Mouse (Mus musculus) erythroid progenitor cell, adult 5-6 weeks (primary cell): ENCODE measurements around the gene Dock10. TPM values are rescaled to one million over a fixed set of nuclear protein-coding genes. Genes with fewer than 3 reads are reported as not detected.

Experiments
- ATAC-seq: replicated peaks from 2 replicates; pipeline ENCODE4 v1.8.0; 2016; ENCODE audit warnings: moderate number of reproducible peaks, mild to moderate bottlenecking, moderate TSS enrichment, inconsistent platforms; ENCODE audit not compliant: poor library complexity, low FRiP score, severe bottlenecking
- total RNA-seq, 2 experiments: library from RNA; stranded (forward) in 1 of 2; stranded (reverse) in 1 of 2; fragments of 150-400 nt in 1 of 2; fragments of 186-747, 209-891 nt in 1 of 2; gene quantifications; 2 replicates each; pipeline versions ENCODE4 v1.2.3 to v1.2.4; 2015 to 2017; ENCODE audit warnings: low replicate concordance in 2 of 2

Gene Dock10
- total RNA-seq, 2 experiments from 2014 or later = 15.8 to 18.9 TPM

DNA sequence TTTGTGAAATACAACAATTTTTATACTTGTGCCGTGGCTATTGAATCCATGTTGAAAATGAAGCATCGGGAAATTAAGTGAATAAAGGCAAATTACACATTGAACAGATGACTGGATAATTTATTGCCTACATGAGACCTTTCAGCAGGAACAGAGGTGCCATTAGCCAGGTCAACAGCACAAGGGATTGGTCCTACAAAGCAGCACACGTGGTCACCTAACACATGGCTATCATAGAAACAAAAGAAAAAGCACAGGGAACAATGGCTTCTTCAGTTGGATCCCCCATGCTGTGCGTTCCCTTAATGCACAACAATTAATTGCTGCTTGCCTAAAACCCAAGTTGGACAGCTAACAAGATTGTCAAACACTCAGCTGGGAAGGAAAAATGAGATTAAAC is 133.8 kb downstream of the Dock10 start:
- ATAC-seq = no peak

DNA sequence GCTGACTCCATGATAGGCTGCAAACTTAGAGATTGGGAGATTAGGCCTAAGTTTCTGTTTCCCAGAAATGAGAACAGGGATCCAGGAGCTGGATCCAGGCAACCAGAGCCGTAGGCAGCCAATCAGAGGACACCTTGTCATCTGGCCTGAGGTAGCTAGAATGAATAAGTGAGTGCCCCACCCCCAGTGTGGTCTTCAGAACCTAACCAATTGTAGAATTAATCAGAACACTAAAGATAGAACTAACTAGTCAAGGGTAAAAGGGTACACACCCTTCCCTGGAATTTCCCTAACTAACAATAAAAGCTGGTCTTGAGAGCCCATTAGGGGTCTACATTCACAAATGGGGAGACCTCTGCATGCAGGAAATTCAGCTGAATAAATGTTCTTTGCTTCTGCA is 135.7 kb downstream of the Dock10 start:
- ATAC-seq = no peak

DNA sequence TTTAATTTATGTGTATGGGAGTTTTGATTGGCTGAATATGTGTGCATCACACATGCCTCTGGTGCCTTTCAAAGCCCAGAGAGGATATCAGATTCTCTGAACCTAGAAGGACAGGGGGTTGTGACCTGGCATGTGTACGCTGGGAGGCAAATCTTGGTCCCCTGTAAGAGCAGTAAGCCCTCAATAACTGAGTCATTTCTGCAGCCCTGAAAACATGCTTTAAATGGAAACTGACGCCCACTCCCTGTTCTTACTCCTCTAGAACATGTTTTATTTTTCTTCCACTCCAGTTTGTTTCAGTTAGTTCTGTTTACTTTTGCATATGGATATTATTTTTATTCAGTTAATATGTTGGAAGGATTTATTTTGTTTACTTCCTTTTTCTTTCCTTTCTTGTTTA is 139.2 kb downstream of the Dock10 start:
- ATAC-seq = no peak

DNA sequence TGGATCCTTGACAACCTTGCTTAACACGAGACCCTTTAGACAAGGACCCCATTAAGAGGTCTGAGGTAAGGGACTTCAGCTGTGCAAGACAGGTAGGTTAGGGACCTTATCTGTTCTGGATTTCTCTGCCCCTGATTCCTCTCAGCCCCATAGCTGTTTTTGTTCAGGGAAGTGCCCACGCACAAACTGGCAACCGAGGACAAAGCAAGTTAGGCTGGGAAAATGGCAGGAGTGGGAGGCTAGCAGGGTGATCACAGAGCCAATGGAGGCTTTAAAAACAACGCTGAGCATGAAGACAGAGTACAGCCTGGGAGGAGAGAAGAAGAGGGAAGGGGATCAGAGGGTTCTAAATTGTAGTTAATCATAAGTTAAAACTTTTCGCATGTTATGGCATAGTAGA is 141.7 kb downstream of the Dock10 start:
- ATAC-seq = no peak

DNA sequence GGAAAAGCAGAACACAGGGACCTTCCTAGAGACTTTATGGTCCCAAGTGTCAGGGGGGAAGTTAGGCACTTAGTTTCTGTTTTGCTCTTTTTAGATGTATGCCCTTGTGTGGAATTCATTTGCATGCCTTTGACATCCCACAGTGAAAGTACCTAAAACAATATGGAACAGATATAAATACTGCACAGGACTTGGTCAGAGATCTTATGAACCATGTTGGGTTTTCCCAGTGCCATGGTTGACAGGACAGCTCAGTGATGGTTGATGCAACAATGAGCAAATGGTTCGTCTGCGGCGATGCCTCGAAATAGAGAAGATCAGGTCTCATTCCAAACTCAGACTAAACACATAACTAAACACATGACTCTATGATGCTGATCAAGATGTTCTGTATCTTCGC is 143.6 kb downstream of the Dock10 start:
- no peak for ATAC-seq

GRCm38 (mm10) chr1:80613395-80614011 is 144.8 kb downstream of the Dock10 start:
- no peak for ATAC-seq

DNA sequence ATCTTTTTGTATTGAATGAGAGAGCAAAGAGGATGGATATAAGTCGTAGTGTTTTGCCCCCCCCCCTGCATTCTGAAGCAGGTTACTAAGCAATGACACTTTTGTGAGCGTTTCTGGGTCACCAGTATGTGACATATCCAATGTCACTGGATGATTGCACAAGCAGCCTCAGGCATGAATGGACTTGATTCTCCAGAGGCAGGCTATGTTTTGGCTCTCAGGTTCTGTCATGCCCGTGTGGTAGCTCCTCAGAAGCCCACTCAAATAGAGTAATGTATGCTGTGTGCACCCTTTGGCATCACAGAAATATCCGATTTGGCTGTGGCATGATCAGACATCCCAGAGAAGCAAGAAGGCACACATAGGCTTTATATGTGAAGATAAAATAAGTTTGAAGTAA is 150.8 kb downstream of the Dock10 start:
- no peak for ATAC-seq

GRCm38 (mm10) chr1:80606131-80606754 is 152.1 kb downstream of the Dock10 start:
- no peak for ATAC-seq

DNA sequence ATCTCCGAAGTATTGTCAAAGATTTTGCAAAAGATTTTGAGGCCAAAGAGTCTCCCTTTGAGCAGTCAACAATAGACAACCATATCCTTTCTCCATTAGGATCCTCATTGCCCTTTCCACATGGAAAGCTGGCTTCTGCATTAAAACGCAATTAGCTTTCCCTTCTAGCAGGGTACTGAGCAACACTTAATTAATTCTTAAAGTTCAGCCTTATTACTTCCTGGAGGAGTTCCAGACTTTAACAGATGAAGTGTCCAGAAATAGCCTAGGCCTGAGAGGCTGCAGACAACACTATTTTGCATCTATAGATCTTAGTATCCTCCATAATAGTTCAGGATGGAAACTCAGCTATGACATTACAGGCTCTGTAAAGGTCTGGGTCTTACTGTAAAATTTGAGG is 154.0 kb downstream of the Dock10 start:
- ATAC-seq = no peak

DNA sequence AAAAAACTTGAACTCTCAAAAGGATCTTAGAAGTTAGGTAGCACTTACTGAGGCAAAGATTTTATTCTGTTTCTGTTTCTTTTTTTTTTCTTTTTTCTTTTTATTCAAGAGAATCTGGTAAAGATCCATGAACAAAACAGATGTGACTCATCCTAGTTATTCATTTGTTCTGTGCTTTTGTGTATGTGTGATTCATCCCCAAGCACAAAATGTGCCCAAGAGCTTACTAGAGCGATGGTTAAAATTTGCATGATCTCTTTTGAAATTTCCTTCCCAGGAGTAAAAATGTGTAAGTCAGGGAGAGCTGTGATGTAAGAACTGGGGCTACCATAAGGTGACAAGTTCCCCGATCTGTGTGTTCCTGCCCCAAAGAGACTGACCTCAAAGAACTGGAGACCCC is 155.2 kb downstream of the Dock10 start:
- no peak for ATAC-seq

DNA sequence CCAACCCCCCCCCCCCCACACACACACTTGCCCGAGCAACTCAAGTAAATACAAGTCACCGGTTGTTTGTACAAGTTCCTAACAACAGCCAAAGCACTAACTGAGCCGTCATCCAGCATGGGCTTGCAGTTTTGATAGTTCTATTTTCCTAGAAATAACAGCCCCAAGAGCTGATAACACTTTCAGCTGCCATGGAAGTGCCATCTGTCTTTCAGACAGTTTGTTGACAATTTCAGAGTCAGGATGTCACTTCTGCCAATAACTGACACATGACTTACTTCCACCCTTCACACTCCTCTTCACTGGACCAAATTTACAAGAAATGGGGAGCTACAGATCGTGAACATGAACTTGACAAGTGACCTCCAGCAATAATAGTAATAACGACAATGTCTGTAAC is 175.0 kb downstream of the Dock10 start:
- ATAC-seq = no peak

DNA sequence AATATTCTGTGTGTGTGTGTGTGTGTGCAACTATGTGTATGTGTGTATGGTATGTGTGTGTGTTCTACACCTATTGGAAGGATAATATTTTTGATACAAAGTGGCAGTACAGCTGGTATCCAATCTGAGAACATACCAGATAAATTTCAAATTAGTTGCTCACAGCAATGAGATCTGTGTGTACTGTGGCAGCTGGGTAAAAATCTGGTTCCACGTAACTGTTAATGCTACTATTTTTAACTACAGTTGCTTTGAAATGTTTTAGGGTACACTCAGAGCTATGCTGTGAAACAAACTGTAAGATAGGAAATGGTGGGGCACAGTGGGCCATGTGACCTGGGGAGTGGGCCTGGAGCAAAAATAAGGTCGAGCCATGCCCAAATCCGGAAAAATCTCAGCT is 176.1 kb downstream of the Dock10 start:
- no peak for ATAC-seq

DNA sequence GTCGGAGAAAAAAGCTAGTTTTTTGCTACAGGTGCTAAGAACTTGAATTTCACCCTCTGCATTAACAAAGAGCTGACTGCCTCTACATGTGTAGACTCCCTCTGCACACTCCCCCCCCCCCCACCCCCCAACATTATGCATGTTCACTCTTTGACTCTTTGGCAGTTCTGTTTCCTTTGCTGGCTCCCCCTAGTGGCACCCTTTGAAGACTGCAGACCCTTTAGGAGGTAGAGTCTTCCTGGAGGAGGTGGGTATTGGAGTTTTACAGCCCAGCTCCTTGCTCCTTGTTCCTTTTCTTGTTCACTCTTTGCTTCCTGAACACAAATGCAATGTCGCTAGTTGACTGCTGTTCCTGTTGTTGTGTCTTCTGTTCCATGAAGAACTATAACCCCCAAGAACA is 181.4 kb downstream of the Dock10 start:
- ATAC-seq = no peak

DNA sequence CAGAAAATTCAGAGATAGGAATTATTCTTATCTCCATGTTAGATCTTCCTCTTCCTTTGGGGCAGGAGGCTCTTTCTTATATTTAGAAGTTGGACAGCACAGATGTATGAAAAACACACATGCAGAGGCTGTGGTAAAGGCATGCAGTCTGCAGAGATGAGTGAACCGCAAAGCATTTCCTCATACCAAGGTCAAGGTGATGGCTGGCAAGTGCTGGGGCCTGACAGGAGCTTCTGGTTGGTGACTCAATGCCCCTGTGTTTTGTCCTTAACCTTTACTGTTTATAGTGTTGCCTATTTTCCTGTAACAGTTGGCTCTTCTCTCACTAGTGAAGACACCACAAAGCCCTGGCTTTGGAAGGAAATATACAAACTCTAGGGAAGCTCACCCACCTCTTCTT is 201.9 kb downstream of the Dock10 start:
- ATAC-seq = no peak

DNA sequence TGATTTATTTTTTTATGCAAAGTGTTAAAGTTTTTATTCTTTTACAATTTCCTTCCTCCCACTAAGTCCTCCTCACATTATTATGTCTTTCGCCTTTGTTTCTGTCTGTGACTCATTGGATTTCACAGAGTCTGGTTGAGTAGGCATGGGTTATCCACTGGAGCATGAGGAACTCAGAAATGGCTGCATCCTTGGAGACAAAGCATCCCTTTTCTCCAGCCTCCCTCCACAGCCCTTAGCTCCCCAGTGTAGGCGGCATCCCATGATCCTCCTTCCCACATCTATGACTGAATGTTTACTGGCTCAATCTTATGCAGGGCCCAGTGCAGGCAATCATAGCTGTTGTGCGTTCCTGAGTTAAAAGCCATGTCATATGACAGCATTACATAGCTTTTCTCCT is 216.8 kb downstream of the Dock10 start:
- no peak for ATAC-seq

DNA sequence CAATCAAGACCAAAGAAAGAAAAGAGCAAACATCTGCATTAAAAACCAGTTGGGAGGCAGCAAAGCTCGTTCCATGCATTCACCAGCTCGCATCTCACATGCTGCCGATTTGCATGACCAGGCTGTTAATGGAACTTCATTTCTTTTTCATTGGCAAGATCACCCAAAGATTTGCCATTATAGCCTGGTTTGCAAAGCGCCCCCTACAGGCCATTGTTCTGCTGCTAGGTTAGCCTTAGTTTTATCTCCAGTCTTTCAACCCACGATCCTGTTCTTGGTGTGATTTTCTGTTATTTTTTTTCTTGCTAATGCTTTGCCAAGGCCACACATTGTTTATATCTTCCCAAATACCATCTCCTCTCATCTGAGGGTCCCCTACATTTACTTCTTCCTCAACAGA is 236.1 kb downstream of the Dock10 start:
- no peak for ATAC-seq

DNA sequence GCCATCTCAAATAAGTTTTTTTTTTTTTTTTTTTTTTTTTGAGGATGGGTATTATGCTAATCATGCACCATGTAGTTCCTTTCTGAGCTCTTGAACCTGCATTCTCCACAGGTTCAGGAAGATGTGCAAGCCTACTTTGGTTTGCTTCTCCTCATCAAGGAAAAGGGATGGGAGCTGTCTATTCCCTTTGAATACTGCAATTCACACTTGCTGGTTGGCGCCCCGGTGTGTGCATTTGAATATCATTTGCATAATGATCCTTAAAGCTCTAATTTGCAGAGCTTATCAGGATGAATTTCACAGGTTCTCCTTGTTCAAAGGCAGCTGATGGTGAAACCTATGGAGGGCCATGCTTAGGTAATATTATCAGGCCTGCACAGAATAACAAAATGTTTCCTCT is 237.9 kb downstream of the Dock10 start:
- no peak for ATAC-seq

DNA sequence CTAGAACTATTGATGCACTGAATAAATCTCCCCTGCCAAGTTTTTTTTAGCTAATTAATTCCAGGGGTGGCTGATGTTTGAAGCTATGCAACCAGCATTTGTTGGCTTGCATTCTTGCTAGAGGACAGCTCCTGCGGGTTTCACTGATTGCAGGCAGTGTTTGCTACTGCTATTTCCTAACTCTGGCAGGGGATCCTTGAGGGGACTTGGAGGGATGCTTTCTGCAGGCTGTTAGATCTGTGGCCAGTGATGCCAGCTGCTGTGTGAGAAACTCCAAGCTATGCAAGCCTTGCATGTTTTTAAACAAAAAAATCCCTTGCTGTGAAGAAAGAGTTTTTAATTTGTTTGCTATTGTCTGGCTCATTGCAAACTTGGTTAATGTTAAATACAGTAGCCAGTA is 238.4 kb downstream of the Dock10 start:
- ATAC-seq = no peak

- no peak for ATAC-seq
Measured at GRCm38 (mm10) chr1:80515836-80516235, 242.5 kb downstream of the Dock10 start.

- ATAC-seq = no peak
Measured at GRCm38 (mm10) chr1:80512210-80512948, 245.9 kb downstream of the Dock10 start.

- no peak for ATAC-seq
Measured at GRCm38 (mm10) chr1:80504757-80505156, 253.6 kb downstream of the Dock10 start.
